Mouse (Mus musculus) midbrain, embryonic 11.5 days (tissue): Measurements from ENCODE around the gene Alg11. TPM values are rescaled to one million over a fixed set of nuclear protein-coding genes. Genes with fewer than 3 reads are reported as not detected.
A peak's percentile ranks its signal among the peaks of the same experiment; 100 is the strongest.

ENCODE experiments used
- ATAC-seq: fragments of 200-750 bp; cut with Nextera tagmentation; 2 replicates; pipeline ENCODE4 v1.8.0; 2017; ENCODE audit warnings: moderate TSS enrichment, moderate library complexity; ENCODE audit not compliant: low FRiP score
- DNase-seq: peaks from one replicate; pipeline ENCODE4 v3.0.0; 2015; ENCODE audit warnings: low spot score; ENCODE audit errors: missing footprints
- H3K27ac ChIP-seq: fragments of 300-500 bp; sonication (generic); 2 replicates; pipeline ENCODE4 v1.5.1; 2014; ENCODE audit warnings: low read depth, low read length
- H3K27me3 ChIP-seq: fragments of 300-500 bp; sonication (generic); 2 replicates; pipeline ENCODE4 v1.6.1; 2014; ENCODE audit warnings: mild to moderate bottlenecking, low read length, moderate library complexity, mixed read lengths; ENCODE audit not compliant: control insufficient read depth, insufficient read depth
- H3K36me3 ChIP-seq: fragments of 300-500 bp; sonication (generic); 2 replicates; pipeline ENCODE4 v1.6.1; 2014; ENCODE audit warnings: mild to moderate bottlenecking, low read length, moderate library complexity, mixed read lengths; ENCODE audit not compliant: control insufficient read depth, insufficient read depth
- H3K4me1 ChIP-seq: fragments of 300-500 bp; sonication (generic); 2 replicates; pipeline ENCODE4 v1.6.1; 2014; ENCODE audit warnings: low read length; ENCODE audit not compliant: control insufficient read depth, insufficient read depth
- H3K4me2 ChIP-seq: fragments of 300-500 bp; sonication (generic); 2 replicates; pipeline ENCODE4 v1.6.1; 2014; ENCODE audit warnings: mild to moderate bottlenecking, moderate library complexity
- H3K4me3 ChIP-seq: fragments of 300-500 bp; sonication (generic); 2 replicates; pipeline ENCODE4 v1.5.1; 2014; ENCODE audit warnings: low read depth, low read length
- H3K9ac ChIP-seq: fragments of 300-500 bp; sonication (generic); 2 replicates; pipeline ENCODE4 v1.6.1; 2014; ENCODE audit warnings: low read length
- H3K9me3 ChIP-seq: fragments of 300-500 bp; sonication (generic); 2 replicates; pipeline ENCODE4 v1.6.1; 2016; ENCODE audit warnings: low read length; ENCODE audit not compliant: control insufficient read depth
- WGBS: fragments of 180-500 bp; shearing (Covaris S2); extraction: QIAGEN DNeasy Blood & Tissue Kit; methylation state at CpG from one replicate; pipeline ENCODE4 v1.1.7; 2014; 5-methylcytosine and 5-hydroxymethylcytosine counted together
- polyA plus RNA-seq: library from polyadenylated mRNA; unstranded; fragments of >200 nt; fragmentation: Nextera tagmentation; extraction: Ambion mirVana; gene quantifications from 2 replicates; pipeline ENCODE4 v1.2.1, GENCODE M21; 2014

Gene Alg11
- polyA plus RNA-seq, 1 experiment from 2014 or later = 32.5 TPM

DNA sequence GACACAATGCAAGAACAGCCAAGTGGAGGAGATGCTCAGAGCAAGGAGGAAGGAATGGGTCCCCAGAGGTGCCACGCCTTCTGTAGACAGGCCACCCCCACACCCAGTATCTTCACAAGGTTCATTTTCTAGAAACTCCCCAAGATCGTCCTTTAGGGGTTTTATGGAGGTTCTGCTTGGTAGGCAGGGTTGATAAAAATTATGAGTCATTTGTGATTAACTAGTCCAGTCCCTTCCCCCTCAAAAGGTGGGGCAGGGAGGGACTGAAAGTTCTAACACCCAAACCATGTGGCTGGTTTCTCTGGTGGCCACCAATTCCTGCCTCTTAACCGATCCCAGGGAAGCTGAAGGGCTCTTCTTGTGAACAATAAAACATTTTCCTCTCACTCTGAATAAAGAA, 3.7 kb upstream of the Alg11 start:
- H3K4me2 ChIP-seq = no peak overlapping the region
- H3K36me3 ChIP-seq = no peaks in the 10 kb centered on the region
- peaks cover 2% of the 10 kb centered on the region; the same call in 1 of the 2 replicates for H3K4me1 ChIP-seq
- H3K9ac ChIP-seq = no peak overlapping the region
- DNase-seq (no peak), ATAC-seq (no peak)
- no peaks in the 10 kb centered on the region; the same call in 1 of the 2 replicates for H3K27me3 ChIP-seq
- H3K4me3 ChIP-seq = no peak overlapping the region
- H3K27ac ChIP-seq = no peak overlapping the region
- no peaks in the 10 kb centered on the region for H3K9me3 ChIP-seq
- WGBS = 89% methylated on average over 3 of the region's 3 CpGs

- H3K4me3 ChIP-seq = no peak overlapping the region
- no peaks in the 10 kb centered on the region; the same call in 1 of the 2 replicates for H3K27me3 ChIP-seq
- H3K36me3 ChIP-seq = no peaks in the 10 kb centered on the region
- 87% methylated on average over 9 of the region's 9 CpGs for WGBS
- H3K9me3 ChIP-seq = no peaks in the 10 kb centered on the region
- DNase-seq (no peak), ATAC-seq (no peak)
- H3K27ac ChIP-seq = no peak overlapping the region
- H3K9ac ChIP-seq = no peak overlapping the region
- H3K4me1 ChIP-seq = peaks cover 2% of the 10 kb centered on the region; the same call in 1 of the 2 replicates
- H3K4me2 ChIP-seq = no peak overlapping the region
These were observed 2.2 kb upstream of the Alg11 start for GRCm38 (mm10) chr8:22058368-22058767.

DNA sequence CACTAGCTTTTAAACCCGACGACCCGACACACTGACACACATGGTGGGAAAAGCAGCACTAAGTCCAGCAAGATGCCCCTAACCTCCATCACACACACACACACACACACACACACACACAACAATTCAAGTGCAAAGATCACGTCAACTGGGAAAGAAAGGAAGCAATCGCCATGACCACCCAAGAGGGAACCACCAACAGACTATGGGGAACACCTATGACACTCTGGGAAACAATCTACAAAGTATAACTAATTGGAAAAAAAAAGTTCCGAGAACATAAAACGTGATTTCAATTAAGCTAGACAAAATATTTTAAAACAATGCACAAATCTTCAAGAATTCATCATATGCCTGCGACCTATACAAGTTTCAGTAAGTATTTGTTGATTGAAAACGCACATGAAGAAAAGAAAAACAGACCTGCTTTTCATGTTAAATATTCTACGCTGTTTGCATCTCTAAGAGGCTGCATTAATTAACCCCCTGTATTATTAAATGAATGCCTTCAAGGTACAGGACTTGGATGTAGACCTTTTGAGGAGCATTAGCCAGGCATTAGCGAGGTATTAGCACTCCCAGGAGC, 1.3 kb upstream of the Alg11 start:
- H3K4me2 ChIP-seq = peak overlapping the region; percentile 87
- no peaks in the 10 kb centered on the region for H3K9me3 ChIP-seq
- 32% methylated on average over 11 of the region's 11 CpGs for WGBS
- 0 out of 2 replicates have a peak, but pooled peaks cover 2% of the 10 kb centered on the region for H3K36me3 ChIP-seq
- peak overlapping the region; percentile 65 for H3K4me3 ChIP-seq
- peaks cover 2% of the 10 kb centered on the region; the same call in 1 of the 2 replicates for H3K4me1 ChIP-seq
- DNase-seq = no peak
- H3K27me3 ChIP-seq = no peaks in the 10 kb centered on the region; the same call in 1 of the 2 replicates
- peak overlapping the region; percentile 76 for H3K9ac ChIP-seq
- ATAC-seq = no peak
- no peak overlapping the region for H3K27ac ChIP-seq

- Histone ChIP-seq H3K9ac (peak within 1 kb of the TSS; percentile 76), H3K9me3 (no peaks in the 10 kb centered on the region), H3K36me3 (peaks cover 6% of the 10 kb centered on the region), H3K4me3 (peak within 1 kb of the TSS; percentile 65), H3K27ac (no peak within 1 kb of the TSS), H3K4me2 (peak within 1 kb of the TSS; percentile 87), H3K4me1 (peaks cover 2% of the 10 kb centered on the region; the same call in 1 of the 2 replicates), H3K27me3 (no peaks in the 10 kb centered on the region; the same call in 1 of the 2 replicates)
- WGBS = 1% methylated on average over 46 of the region's 46 CpGs
- DNase-seq = peak; percentile 99
- peak; percentile 94 for ATAC-seq
These were observed 588 bp upstream of the Alg11 start, which contains the start of gene Atp7b for GRCm38 (mm10) chr8:22059821-22060445. Gene Atp7b (minus strand): TSS chr8:22060305.

DNA sequence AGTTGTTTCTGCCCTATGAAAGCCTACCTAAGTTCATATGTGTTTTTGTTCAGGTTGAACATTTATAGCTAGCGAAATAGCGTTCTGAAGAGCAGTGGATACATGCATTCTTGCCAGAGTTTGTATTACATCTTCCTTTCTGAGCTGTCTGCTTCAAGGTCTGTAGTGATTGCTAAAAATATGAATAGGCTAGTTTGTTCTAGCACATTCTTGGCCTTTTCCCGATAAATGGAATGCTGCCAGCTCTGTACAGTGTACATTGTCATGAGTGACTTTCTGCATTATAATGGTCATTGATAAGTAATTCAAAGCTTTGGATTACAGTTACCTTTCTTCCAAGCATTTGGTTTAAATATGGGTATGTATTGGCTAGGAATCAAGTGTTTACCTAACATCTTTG, 605 bp downstream of the Alg11 start:
- DNase-seq (peak; percentile 88), ATAC-seq (no peak)
- Histone ChIP-seq H3K4me3 (peak overlapping the region; percentile 65), H3K4me2 (peak overlapping the region; percentile 55), H3K27ac (no peak overlapping the region), H3K9me3 (no peaks in the 10 kb centered on the region; the same call in 1 of the 2 replicates), H3K9ac (no peak overlapping the region; the same call in 1 of the 2 replicates), H3K27me3 (no peaks in the 10 kb centered on the region; the same call in 1 of the 2 replicates), H3K4me1 (peaks cover 2% of the 10 kb centered on the region; the same call in 1 of the 2 replicates), H3K36me3 (peaks cover 16% of the 10 kb centered on the region)
- 8% methylated on average over 3 of the region's 3 CpGs for WGBS

DNA sequence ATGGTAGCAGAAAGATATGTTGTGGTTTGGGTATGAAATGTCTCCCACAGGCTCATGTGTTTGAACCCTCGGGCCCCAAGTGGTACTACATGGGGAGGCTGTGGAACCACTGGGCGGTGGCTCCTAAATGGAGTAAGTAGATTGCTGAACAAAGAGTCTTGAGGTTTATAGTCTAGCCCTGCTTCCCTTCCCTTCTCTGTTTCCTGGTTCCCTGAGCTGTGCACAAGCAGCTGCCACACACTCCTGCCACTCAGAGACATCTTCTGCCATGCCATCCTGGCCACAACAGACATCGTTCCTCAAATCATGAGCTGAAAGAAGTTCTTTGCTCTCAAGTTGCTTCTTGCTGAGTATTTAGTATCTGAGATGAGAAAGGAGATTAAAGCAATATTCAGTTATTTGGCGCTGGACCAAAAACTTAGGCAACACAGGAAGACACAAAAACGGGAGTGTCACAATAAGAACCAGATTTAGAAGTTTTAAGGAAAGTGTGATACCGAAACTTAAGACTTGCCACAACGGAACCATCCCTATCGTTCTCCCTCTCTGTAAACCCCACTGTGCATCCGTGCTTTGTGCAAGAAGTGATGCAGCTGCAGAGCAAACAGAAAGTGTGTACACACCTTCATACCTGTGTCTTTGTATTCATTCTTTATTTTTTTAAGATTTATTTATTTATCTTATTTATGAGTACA, 18.9 kb downstream of the Alg11 start:
- H3K4me3 ChIP-seq = no peak overlapping the region
- 89% methylated on average over 9 of the region's 9 CpGs for WGBS
- ATAC-seq = no peak

DNA sequence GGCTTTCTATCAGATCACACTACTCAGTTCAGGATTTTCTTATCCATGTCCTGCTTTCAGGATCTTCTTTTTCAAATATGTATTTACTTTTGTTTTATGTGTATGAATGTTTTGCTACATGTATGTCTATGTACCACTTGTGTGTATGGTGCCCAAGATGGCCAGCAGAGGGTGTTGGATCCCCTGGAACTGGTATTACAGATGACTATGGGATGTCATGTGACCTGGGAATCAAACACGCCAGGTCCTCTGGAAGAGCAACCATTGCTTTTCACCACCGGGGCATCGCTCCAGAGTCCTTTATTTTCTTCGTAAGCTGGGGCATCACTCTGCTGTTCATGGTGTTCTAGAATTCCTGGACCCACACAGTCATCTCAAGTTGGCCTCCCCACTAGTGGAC, 28.7 kb downstream of the Alg11 start:
- Histone ChIP-seq H3K9me3 (no peaks in the 10 kb centered on the region), H3K9ac (no peak overlapping the region), H3K27ac (no peak overlapping the region), H3K4me1 (no peaks in the 10 kb centered on the region), H3K4me2 (no peak overlapping the region), H3K36me3 (no peaks in the 10 kb centered on the region), H3K27me3 (no peaks in the 10 kb centered on the region), H3K4me3 (no peak overlapping the region)
- WGBS = 92% methylated on average over 4 of the region's 4 CpGs
- DNase-seq (no peak), ATAC-seq (no peak)

More for the DNA sequence above, 18.9 kb downstream of the Alg11 start:
- H3K4me1 ChIP-seq = no peaks in the 10 kb centered on the region
- DNase-seq = no peak
- H3K4me2 ChIP-seq = no peak overlapping the region
- no peaks in the 10 kb centered on the region for H3K9me3 ChIP-seq
- no peak overlapping the region for H3K27ac ChIP-seq
- no peaks in the 10 kb centered on the region for H3K36me3 ChIP-seq
- no peak overlapping the region for H3K9ac ChIP-seq
- no peaks in the 10 kb centered on the region for H3K27me3 ChIP-seq

GRCm38 (mm10) chr8:22091568-22091967, 31.0 kb downstream of the Alg11 start:
- Histone ChIP-seq H3K4me2 (no peak overlapping the region), H3K9ac (no peak overlapping the region), H3K4me1 (no peaks in the 10 kb centered on the region), H3K27me3 (no peaks in the 10 kb centered on the region), H3K9me3 (no peaks in the 10 kb centered on the region), H3K27ac (no peak overlapping the region), H3K36me3 (no peaks in the 10 kb centered on the region), H3K4me3 (no peak overlapping the region)
- DNase-seq = no peak
- 54% methylated on average over 8 of the region's 8 CpGs for WGBS
- ATAC-seq = no peak

DNA sequence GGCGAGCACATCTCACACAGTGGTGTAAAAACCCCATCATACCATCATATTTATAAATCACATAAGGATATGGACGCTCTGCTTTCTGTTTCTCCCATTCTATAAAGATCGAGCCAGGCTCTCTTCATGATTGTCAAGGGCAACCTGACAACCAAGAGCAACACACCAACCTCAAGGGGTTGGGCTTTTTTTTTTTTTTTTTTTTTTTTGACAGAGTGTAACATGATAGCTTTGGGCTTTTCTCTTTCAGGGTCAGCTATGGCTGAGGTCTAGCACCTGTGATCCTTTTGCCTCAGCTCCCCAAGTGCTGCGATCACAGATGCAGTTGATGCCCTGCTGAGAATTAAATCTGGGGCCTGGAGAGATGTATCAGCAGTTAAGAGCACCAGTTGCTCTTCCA, 46.5 kb downstream of the Alg11 start:
- H3K9me3 ChIP-seq = no peaks in the 10 kb centered on the region
- H3K36me3 ChIP-seq = no peaks in the 10 kb centered on the region
- no peak overlapping the region for H3K4me3 ChIP-seq
- ATAC-seq = no peak
- H3K4me1 ChIP-seq = no peaks in the 10 kb centered on the region
- DNase-seq = no peak
- H3K4me2 ChIP-seq = no peak overlapping the region
- H3K27ac ChIP-seq = no peak overlapping the region
- H3K27me3 ChIP-seq = no peaks in the 10 kb centered on the region
- WGBS = 85% methylated on average over 4 of the region's 4 CpGs
- H3K9ac ChIP-seq = no peak overlapping the region
